Mouse (Mus musculus): ENCODE results near the gene Ror1.

The Ror1 gene

GRCm38 (mm10) chr4:100462493-100463120 lies 367.0 kb downstream of the Ror1 start:
- DNase-seq (ENCODE audit: low read depth, low spot score), result peak; percentile 46

GRCm38 (mm10) chr4:100478592-100479321 lies 383.2 kb downstream of the Ror1 start, which contains the start of gene Ube2u:
Gene Ube2u, plus strand, starts transcription at chr4:100478849.
- no peak for DNase-seq (ENCODE audit: low read depth, low spot score)

GRCm38 (mm10) chr4:100488447-100488846 lies 392.9 kb downstream of the Ror1 start:
- DNase-seq (ENCODE audit: low read depth, low spot score), result no peak
